Mouse (Mus musculus): ENCODE measurements at regions not wholly inside any gene's neighbourhood (a gene's known extent, or its start where the extent isn't known, plus 50 kb on each side); places are given as distances from the start of the nearest gene placed in this dataset.

DNA sequence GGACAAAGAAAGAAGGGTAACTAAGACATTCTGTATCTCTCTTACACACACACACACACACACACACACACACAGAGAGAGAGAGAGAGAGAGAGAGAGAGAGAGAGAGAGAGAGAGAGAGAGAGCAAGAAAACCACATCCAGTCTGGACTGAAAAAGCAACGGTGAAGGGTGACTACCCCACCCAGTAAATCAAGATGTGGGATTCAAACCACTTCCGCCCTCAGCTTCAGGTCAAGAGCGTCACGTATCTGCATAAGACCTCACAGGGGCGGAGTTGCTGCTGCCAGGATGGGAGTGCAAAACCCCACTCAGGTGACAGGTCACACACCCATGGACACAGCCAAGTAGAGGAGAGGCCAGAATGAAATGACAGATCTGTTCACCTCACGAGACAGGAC, 234.7 kb downstream of the Rplp1 start:
- no peaks in the 10 kb centered on the region for H3K9me3 ChIP-seq (replicated peaks; ENCODE audit: control insufficient read depth, low read length)
- no peak for DNase-seq (ENCODE audit: low spot score)
- WGBS, result 91% methylated on average over 6 of the region's 6 CpGs
- H3K9ac ChIP-seq (ENCODE audit: low read length), result no peak overlapping the region
- no peak overlapping the region for H3K4me3 ChIP-seq (ENCODE audit: low read depth, low read length)
- no peak for ATAC-seq
- H3K27me3 ChIP-seq (replicated peaks; ENCODE audit: control insufficient read depth, insufficient read depth, low read length), result no peaks in the 10 kb centered on the region
- peaks cover 7% of the 10 kb centered on the region; the same call in 1 of the 2 replicates for H3K4me1 ChIP-seq (ENCODE audit: control insufficient read depth, insufficient read depth, low read length)
- H3K4me2 ChIP-seq (ENCODE audit: low read length), result no peak overlapping the region
- no peak overlapping the region for H3K27ac ChIP-seq (ENCODE audit: low read depth, low read length)
- no peaks in the 10 kb centered on the region for H3K36me3 ChIP-seq (ENCODE audit: control insufficient read depth, insufficient read depth, low read length)

DNA sequence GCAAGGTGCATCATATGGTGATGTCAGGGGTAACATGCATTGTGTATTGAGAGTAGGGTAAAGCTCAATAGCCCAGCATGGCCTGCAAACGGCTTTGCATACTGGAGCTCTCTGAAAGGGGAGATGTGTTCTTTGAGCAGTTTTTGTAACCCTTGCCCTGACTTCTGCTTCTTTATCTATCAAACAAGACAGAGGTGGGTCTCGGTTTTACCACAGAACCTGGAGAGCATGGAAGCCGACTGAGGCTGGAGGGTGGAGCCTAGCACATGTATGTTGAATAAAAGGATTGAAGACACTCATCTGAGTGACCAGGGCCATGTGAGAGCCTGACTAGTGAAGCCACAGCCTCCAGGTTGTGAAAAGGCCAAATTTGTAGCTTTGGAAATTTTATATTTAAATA, 236.7 kb downstream of the Rplp1 start:
- H3K9me3 ChIP-seq (replicated peaks; ENCODE audit: control insufficient read depth, low read length), result no peaks in the 10 kb centered on the region
- ATAC-seq (no peak), DNase-seq (ENCODE audit: low spot score) (no peak)
- H3K9ac ChIP-seq (ENCODE audit: low read length), result no peak overlapping the region
- H3K4me1 ChIP-seq (ENCODE audit: control insufficient read depth, insufficient read depth, low read length), result peaks cover 7% of the 10 kb centered on the region; the same call in 1 of the 2 replicates
- no peaks in the 10 kb centered on the region for H3K36me3 ChIP-seq (ENCODE audit: control insufficient read depth, insufficient read depth, low read length)
- no peaks in the 10 kb centered on the region for H3K27me3 ChIP-seq (replicated peaks; ENCODE audit: control insufficient read depth, insufficient read depth, low read length)
- no peak overlapping the region for H3K27ac ChIP-seq (ENCODE audit: low read depth, low read length)
- H3K4me3 ChIP-seq (ENCODE audit: low read depth, low read length), result no peak overlapping the region
- WGBS, result 80% methylated on average over 3 of the region's 3 CpGs
- H3K4me2 ChIP-seq (ENCODE audit: low read length), result no peak overlapping the region

DNA sequence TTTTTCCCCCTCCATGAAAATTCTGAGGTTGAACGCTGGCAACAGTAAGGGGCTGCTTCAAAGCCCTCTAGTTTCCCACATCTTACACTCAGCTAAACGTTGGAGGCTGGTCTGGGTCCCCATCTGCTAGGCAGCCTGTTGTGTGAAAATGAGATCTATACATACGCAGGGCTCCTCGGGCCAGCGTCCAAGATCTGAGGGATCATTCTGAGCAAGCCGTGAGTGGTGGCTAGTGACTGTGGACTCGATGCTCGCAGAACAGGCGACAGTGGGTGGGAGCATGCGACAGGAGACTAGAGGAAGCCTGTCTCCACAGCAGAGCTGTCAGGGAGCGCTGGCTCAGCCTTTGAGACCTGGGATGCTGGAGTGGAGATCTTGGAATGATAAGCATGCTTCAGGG, 237.3 kb downstream of the Rplp1 start:
- DNase-seq (ENCODE audit: low spot score), result peak; percentile 86
- Histone ChIP-seq H3K27ac (ENCODE audit: low read depth, low read length) (no peak overlapping the region), H3K4me2 (ENCODE audit: low read length) (no peak overlapping the region), H3K9me3 (replicated peaks; ENCODE audit: control insufficient read depth, low read length) (no peaks in the 10 kb centered on the region), H3K27me3 (replicated peaks; ENCODE audit: control insufficient read depth, insufficient read depth, low read length) (no peaks in the 10 kb centered on the region), H3K4me3 (ENCODE audit: low read depth, low read length) (no peak overlapping the region), H3K36me3 (ENCODE audit: control insufficient read depth, insufficient read depth, low read length) (no peaks in the 10 kb centered on the region), H3K9ac (ENCODE audit: low read length) (no peak overlapping the region), H3K4me1 (ENCODE audit: control insufficient read depth, insufficient read depth, low read length) (peaks cover 7% of the 10 kb centered on the region; the same call in 1 of the 2 replicates)
- ATAC-seq, result peak; percentile 80; the same call in 1 of the 2 replicates
- 51% methylated on average over 11 of the region's 11 CpGs for whole genome bisulfite sequencing

DNA sequence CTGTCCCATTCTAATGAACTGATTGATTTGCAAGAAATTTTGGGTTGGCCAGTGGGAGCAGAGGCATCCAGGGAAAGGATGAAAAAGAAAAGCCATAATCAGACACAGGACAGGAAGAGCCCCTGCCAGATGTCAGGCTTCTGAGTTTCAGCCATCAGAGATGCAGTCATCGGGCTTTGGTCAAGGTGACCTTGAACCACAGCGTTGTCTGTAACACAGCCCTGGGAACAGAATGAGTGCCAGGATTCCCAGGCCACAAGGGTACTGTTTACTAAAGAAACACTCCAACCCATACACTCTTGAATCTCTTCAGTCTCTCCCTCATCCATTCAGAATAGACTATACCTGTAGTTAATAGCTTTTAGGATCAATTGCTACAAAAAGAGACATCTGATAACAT, 239.0 kb downstream of the Rplp1 start:
- ATAC-seq (no peak), DNase-seq (ENCODE audit: low spot score) (no peak)
- no peak overlapping the region for H3K27ac ChIP-seq (ENCODE audit: low read depth, low read length)
- no peaks in the 10 kb centered on the region for H3K36me3 ChIP-seq (ENCODE audit: control insufficient read depth, insufficient read depth, low read length)
- H3K9ac ChIP-seq (ENCODE audit: low read length), result no peak overlapping the region
- WGBS, result 89% methylated on average over 2 of the region's 2 CpGs
- H3K9me3 ChIP-seq (replicated peaks; ENCODE audit: control insufficient read depth, low read length), result no peaks in the 10 kb centered on the region
- no peak overlapping the region for H3K4me2 ChIP-seq (ENCODE audit: low read length)
- peaks cover 7% of the 10 kb centered on the region; the same call in 1 of the 2 replicates for H3K4me1 ChIP-seq (ENCODE audit: control insufficient read depth, insufficient read depth, low read length)
- no peaks in the 10 kb centered on the region for H3K27me3 ChIP-seq (replicated peaks; ENCODE audit: control insufficient read depth, insufficient read depth, low read length)
- H3K4me3 ChIP-seq (ENCODE audit: low read depth, low read length), result no peak overlapping the region

DNA sequence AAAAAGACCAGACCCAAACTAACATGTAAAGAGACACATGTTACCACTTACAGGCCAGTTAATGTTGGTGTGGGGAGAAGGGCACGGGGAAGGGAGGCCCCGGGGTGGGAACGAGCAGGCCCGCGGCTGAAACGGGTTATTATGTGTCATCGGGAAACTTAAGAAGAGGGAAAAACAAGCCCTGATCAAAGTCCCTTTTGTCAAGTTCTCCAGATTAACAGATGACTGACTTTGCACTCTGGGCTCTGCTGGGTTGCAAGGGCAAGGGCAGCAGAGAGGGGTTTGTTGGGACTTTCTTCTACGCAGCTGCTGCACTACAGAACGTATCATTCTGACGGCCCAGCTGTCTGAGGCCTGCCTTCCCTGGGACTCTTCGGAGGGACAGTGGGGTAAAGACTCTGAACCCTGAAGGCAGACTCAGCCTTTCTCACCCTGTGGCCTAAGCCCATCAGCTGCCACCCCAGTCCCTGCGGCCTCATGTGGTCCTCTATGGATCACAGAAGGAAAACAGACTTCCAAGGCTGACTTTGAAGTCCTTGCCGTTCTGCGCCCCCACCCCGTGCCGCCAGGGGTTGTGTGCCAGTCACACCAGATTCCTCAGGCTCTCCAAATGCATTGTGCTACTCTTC, 240.7 kb downstream of the Rplp1 start:
- H3K9ac ChIP-seq (ENCODE audit: low read length), result no peak overlapping the region
- no peak for ATAC-seq
- no peak overlapping the region for H3K27ac ChIP-seq (ENCODE audit: low read depth, low read length)
- H3K36me3 ChIP-seq (ENCODE audit: control insufficient read depth, insufficient read depth, low read length), result no peaks in the 10 kb centered on the region
- WGBS, result 71% methylated on average over 16 of the region's 16 CpGs
- no peaks in the 10 kb centered on the region for H3K27me3 ChIP-seq (replicated peaks; ENCODE audit: control insufficient read depth, insufficient read depth, low read length)
- H3K4me1 ChIP-seq (ENCODE audit: control insufficient read depth, insufficient read depth, low read length), result peaks cover 3% of the 10 kb centered on the region; the same call in 1 of the 2 replicates
- no peaks in the 10 kb centered on the region for H3K9me3 ChIP-seq (replicated peaks; ENCODE audit: control insufficient read depth, low read length)
- no peak for DNase-seq (ENCODE audit: low spot score)
- H3K4me3 ChIP-seq (ENCODE audit: low read depth, low read length), result no peak overlapping the region
- H3K4me2 ChIP-seq (ENCODE audit: low read length), result no peak overlapping the region

DNA sequence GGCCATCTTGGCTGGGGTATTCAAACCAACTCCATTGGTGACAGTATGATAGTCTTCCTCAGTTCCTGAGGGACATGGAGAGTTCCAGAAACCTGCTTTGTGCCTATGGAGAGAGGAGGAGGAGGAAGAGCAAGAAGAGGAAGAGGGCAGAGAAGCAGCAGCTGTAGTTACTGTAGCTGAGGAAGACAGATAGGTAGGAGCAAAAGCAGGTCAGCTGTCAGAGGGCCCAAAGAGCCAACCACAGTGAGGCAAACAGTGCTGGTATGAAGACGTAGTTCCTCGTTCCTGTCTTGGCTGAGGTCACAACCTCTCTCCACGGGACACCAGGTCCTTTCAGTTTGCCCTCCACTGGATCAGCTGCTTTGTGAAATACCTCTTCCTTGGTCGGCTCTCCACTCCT, 243.4 kb downstream of the Rplp1 start:
- Histone ChIP-seq H3K27me3 (replicated peaks; ENCODE audit: control insufficient read depth, insufficient read depth, low read length) (no peaks in the 10 kb centered on the region), H3K36me3 (ENCODE audit: control insufficient read depth, insufficient read depth, low read length) (no peaks in the 10 kb centered on the region), H3K4me2 (ENCODE audit: low read length) (no peak overlapping the region), H3K9me3 (replicated peaks; ENCODE audit: control insufficient read depth, low read length) (no peaks in the 10 kb centered on the region), H3K9ac (ENCODE audit: low read length) (no peak overlapping the region), H3K4me3 (ENCODE audit: low read depth, low read length) (no peak overlapping the region), H3K27ac (ENCODE audit: low read depth, low read length) (no peak overlapping the region), H3K4me1 (ENCODE audit: control insufficient read depth, insufficient read depth, low read length) (no peaks in the 10 kb centered on the region)
- 83% methylated on average over 4 of the region's 4 CpGs for WGBS
- ATAC-seq, result no peak
- no peak for DNase-seq (ENCODE audit: low spot score)

DNA sequence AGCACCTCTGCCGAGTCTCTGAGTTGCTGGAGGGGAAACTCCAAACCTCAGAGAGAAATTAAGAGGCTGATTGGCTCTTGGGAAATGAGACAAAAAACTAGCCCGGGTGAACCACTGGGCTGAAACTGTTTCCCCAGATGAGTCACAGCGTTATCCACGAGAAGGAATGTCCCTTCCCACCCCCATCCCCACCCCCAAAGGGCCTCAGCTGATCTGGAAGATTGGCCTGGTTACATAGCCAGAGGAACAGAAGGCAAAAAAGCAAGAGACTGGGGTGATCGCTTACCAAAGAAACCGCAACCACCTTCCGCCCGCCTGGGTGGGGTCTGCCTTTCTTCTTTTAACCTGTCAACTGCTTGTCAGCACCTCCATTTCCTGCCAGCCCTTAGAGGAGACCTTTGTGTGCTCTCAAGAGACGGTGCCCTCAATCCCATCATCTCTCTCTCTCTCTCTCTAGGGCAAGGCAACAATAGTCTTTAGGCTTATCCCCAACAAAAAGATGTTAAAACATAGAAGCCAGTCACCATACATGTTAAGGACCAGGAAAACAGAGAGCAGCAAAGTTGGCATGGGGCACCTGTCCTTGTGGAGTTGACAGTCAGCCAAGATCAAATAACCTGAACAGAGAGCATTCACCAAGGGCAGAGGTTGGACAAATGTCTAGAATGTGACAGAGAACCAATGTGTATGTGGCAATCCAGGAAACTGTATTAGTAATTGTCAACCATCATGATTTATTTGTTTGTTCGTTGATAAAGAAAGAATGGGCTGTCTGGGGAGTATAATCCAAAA, 244.4 kb downstream of the Rplp1 start:
- H3K27me3 ChIP-seq (replicated peaks; ENCODE audit: control insufficient read depth, insufficient read depth, low read length), result no peaks in the 10 kb centered on the region
- no peak overlapping the region for H3K4me2 ChIP-seq (ENCODE audit: low read length)
- no peak overlapping the region for H3K27ac ChIP-seq (ENCODE audit: low read depth, low read length)
- H3K9me3 ChIP-seq (replicated peaks; ENCODE audit: control insufficient read depth, low read length), result no peaks in the 10 kb centered on the region
- no peaks in the 10 kb centered on the region for H3K4me1 ChIP-seq (ENCODE audit: control insufficient read depth, insufficient read depth, low read length)
- no peak overlapping the region for H3K9ac ChIP-seq (ENCODE audit: low read length)
- no peaks in the 10 kb centered on the region for H3K36me3 ChIP-seq (ENCODE audit: control insufficient read depth, insufficient read depth, low read length)
- ATAC-seq (no peak), DNase-seq (ENCODE audit: low spot score) (no peak)
- 49% methylated on average over 10 of the region's 10 CpGs for WGBS
- H3K4me3 ChIP-seq (ENCODE audit: low read depth, low read length), result no peak overlapping the region

DNA sequence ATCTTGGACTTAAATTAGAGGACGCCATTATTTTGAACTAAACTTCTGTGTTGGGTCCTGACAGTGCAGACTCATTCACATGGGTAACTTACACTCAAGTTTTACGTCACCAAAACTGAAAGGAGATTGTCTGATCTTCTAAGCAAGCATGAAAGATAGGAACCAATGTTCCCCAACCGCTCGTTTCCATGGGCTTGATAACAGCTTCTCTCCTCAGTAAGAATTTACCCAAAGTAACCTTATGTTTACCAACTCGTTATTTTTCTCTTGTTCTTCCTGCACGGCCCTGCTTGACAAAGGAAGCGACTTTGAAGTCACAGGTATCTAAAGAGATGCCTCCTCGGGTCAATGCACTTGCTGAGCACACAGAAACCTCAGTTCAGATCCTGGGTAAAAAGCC, 245.6 kb downstream of the Rplp1 start:
- DNase-seq (ENCODE audit: low spot score) (no peak), ATAC-seq (no peak)
- WGBS, result 59% methylated on average over 8 of the region's 8 CpGs
- no peaks in the 10 kb centered on the region for H3K9me3 ChIP-seq (replicated peaks; ENCODE audit: control insufficient read depth, low read length)
- no peak overlapping the region for H3K9ac ChIP-seq (ENCODE audit: low read length)
- no peaks in the 10 kb centered on the region for H3K4me1 ChIP-seq (ENCODE audit: control insufficient read depth, insufficient read depth, low read length)
- H3K27me3 ChIP-seq (replicated peaks; ENCODE audit: control insufficient read depth, insufficient read depth, low read length), result no peaks in the 10 kb centered on the region
- H3K4me3 ChIP-seq (ENCODE audit: low read depth, low read length), result no peak overlapping the region
- no peak overlapping the region for H3K27ac ChIP-seq (ENCODE audit: low read depth, low read length)
- no peaks in the 10 kb centered on the region for H3K36me3 ChIP-seq (ENCODE audit: control insufficient read depth, insufficient read depth, low read length)
- H3K4me2 ChIP-seq (ENCODE audit: low read length), result no peak overlapping the region

DNA sequence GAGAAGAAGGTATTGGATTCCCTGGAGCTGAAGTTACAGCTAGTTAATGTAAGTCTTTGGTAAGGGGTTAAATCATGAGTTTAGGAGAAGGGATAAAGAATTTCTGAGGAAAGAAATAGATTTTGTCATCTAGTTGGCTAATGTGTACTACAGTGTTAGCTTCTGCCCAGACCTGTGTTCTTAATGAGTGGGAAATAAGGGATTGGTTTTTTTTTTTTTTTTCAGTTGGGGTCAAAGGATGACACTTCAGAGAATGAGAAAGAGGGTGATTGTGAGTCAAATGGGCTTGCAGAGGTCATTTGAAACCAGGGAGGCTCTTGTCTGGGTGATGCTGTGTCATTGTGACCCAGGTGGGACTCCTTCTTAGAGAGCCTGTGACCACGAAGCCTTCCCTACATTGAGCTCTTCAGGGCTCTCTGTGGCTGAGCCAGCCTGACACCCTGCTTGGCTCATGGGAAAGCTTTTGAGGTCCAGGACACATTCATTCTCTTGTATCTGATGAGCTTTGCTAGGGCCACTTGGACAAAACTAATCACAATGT, 246.1 kb downstream of the Rplp1 start:
- H3K27ac ChIP-seq (ENCODE audit: low read depth, low read length), result no peak overlapping the region
- WGBS, result 80% methylated on average over 1 of the region's 1 CpGs
- no peaks in the 10 kb centered on the region for H3K4me1 ChIP-seq (ENCODE audit: control insufficient read depth, insufficient read depth, low read length)
- H3K27me3 ChIP-seq (replicated peaks; ENCODE audit: control insufficient read depth, insufficient read depth, low read length), result no peaks in the 10 kb centered on the region
- DNase-seq (ENCODE audit: low spot score) (no peak), ATAC-seq (no peak)
- H3K4me2 ChIP-seq (ENCODE audit: low read length), result no peak overlapping the region
- no peak overlapping the region for H3K9ac ChIP-seq (ENCODE audit: low read length)
- no peaks in the 10 kb centered on the region for H3K36me3 ChIP-seq (ENCODE audit: control insufficient read depth, insufficient read depth, low read length)
- H3K4me3 ChIP-seq (ENCODE audit: low read depth, low read length), result no peak overlapping the region
- H3K9me3 ChIP-seq (replicated peaks; ENCODE audit: control insufficient read depth, low read length), result no peaks in the 10 kb centered on the region

Data from forebrain, embryonic 14.5 days (tissue).